Mouse (Mus musculus): ENCODE results near the gene Mff. TPM values are rescaled to one million over a fixed set of nuclear protein-coding genes. Genes with fewer than 3 reads are reported as not detected.

Mff gene
- polyA plus RNA-seq (2015; fragmentation: Nextera tagmentation; extraction: Ambion mirVana) = 132 and 136 TPM in 2 replicates

- Histone ChIP-seq H3K4me1 (replicated peaks; ENCODE audit: control insufficient read depth, insufficient read depth, low read length) (peaks cover 9% of the 10 kb centered on the region; the same call in 1 of the 2 replicates), H3K27ac (ENCODE audit: low read depth, low read length) (peak within 1 kb of the TSS; percentile 54), H3K36me3 (ENCODE audit: control insufficient read depth, insufficient read depth) (peaks cover 7% of the 10 kb centered on the region), H3K27me3 (replicated peaks; ENCODE audit: control insufficient read depth, insufficient read depth, low read length) (no peaks in the 10 kb centered on the region), H3K4me2 (replicated peaks; ENCODE audit: low read depth) (peak within 1 kb of the TSS; percentile 78), H3K9me3 (ENCODE audit: control insufficient read depth) (no peaks in the 10 kb centered on the region), H3K9ac (ENCODE audit: low read depth, low read length) (peak within 1 kb of the TSS; percentile 79), H3K4me3 (ENCODE audit: low read depth, low read length) (peak within 1 kb of the TSS; percentile 71)
- WGBS = 10% methylated on average over 38 of the region's 38 CpGs
- TF ChIP-seq CTCF (IDR thresholded peaks at IDR 0.05; ENCODE audit: low read depth) = no peak
- peak; percentile 100 for ATAC-seq
Measured at GRCm38 (mm10) chr1:82724339-82725025, at the start of gene Mff. Gene Mff (plus strand): TSS chr1:82724890.

GRCm38 (mm10) chr1:82686328-82686727, 38.4 kb upstream of the Mff start:
- Histone ChIP-seq H3K9ac (ENCODE audit: low read depth, low read length) (no peak overlapping the region), H3K9me3 (ENCODE audit: control insufficient read depth) (no peaks in the 10 kb centered on the region), H3K4me1 (replicated peaks; ENCODE audit: control insufficient read depth, insufficient read depth, low read length) (no peaks in the 10 kb centered on the region), H3K4me2 (replicated peaks; ENCODE audit: low read depth) (no peak overlapping the region), H3K27ac (ENCODE audit: low read depth, low read length) (no peak overlapping the region), H3K27me3 (replicated peaks; ENCODE audit: control insufficient read depth, insufficient read depth, low read length) (no peaks in the 10 kb centered on the region), H3K4me3 (ENCODE audit: low read depth, low read length) (no peak overlapping the region), H3K36me3 (ENCODE audit: control insufficient read depth, insufficient read depth) (no peaks in the 10 kb centered on the region)
- 81% methylated on average over 5 of the region's 5 CpGs for WGBS
- ATAC-seq = no peak
- TF ChIP-seq CTCF (IDR thresholded peaks at IDR 0.05; ENCODE audit: low read depth) = no peak

GRCm38 (mm10) chr1:82686866-82687265, 37.8 kb upstream of the Mff start:
- TF ChIP-seq CTCF (IDR thresholded peaks at IDR 0.05; ENCODE audit: low read depth) = no peak
- ATAC-seq = no peak
- no peaks in the 10 kb centered on the region for H3K27me3 ChIP-seq (replicated peaks; ENCODE audit: control insufficient read depth, insufficient read depth, low read length)
- no peak overlapping the region for H3K4me2 ChIP-seq (replicated peaks; ENCODE audit: low read depth)
- no peaks in the 10 kb centered on the region for H3K4me1 ChIP-seq (replicated peaks; ENCODE audit: control insufficient read depth, insufficient read depth, low read length)
- H3K9ac ChIP-seq (ENCODE audit: low read depth, low read length) = no peak overlapping the region
- 86% methylated on average over 2 of the region's 2 CpGs for WGBS
- H3K4me3 ChIP-seq (ENCODE audit: low read depth, low read length) = no peak overlapping the region
- no peak overlapping the region for H3K27ac ChIP-seq (ENCODE audit: low read depth, low read length)
- no peaks in the 10 kb centered on the region for H3K9me3 ChIP-seq (ENCODE audit: control insufficient read depth)
- H3K36me3 ChIP-seq (ENCODE audit: control insufficient read depth, insufficient read depth) = no peaks in the 10 kb centered on the region

GRCm38 (mm10) chr1:82687931-82688330, 36.8 kb upstream of the Mff start:
- no peak for ATAC-seq
- H3K36me3 ChIP-seq (ENCODE audit: control insufficient read depth, insufficient read depth) = no peaks in the 10 kb centered on the region
- WGBS = 85% methylated on average over 6 of the region's 6 CpGs

GRCm38 (mm10) chr1:82695915-82696314, 28.8 kb upstream of the Mff start:
- no peak overlapping the region for H3K27ac ChIP-seq (ENCODE audit: low read depth, low read length)
- no peaks in the 10 kb centered on the region for H3K9me3 ChIP-seq (ENCODE audit: control insufficient read depth)
- H3K4me1 ChIP-seq (replicated peaks; ENCODE audit: control insufficient read depth, insufficient read depth, low read length) = no peaks in the 10 kb centered on the region
- H3K36me3 ChIP-seq (ENCODE audit: control insufficient read depth, insufficient read depth) = no peaks in the 10 kb centered on the region
- no peaks in the 10 kb centered on the region for H3K27me3 ChIP-seq (replicated peaks; ENCODE audit: control insufficient read depth, insufficient read depth, low read length)
- no peak overlapping the region for H3K4me3 ChIP-seq (ENCODE audit: low read depth, low read length)
- 55% methylated on average over 3 of the region's 3 CpGs for WGBS
- H3K4me2 ChIP-seq (replicated peaks; ENCODE audit: low read depth) = no peak overlapping the region
- no peak for TF ChIP-seq CTCF (IDR thresholded peaks at IDR 0.05; ENCODE audit: low read depth)
- H3K9ac ChIP-seq (ENCODE audit: low read depth, low read length) = no peak overlapping the region
- no peak for ATAC-seq

More at GRCm38 (mm10) chr1:82687931-82688330, 36.8 kb upstream of the Mff start:
- Histone ChIP-seq H3K27ac (ENCODE audit: low read depth, low read length) (no peak overlapping the region), H3K9ac (ENCODE audit: low read depth, low read length) (no peak overlapping the region), H3K4me3 (ENCODE audit: low read depth, low read length) (no peak overlapping the region), H3K9me3 (ENCODE audit: control insufficient read depth) (no peaks in the 10 kb centered on the region), H3K4me1 (replicated peaks; ENCODE audit: control insufficient read depth, insufficient read depth, low read length) (no peaks in the 10 kb centered on the region), H3K4me2 (replicated peaks; ENCODE audit: low read depth) (no peak overlapping the region), H3K27me3 (replicated peaks; ENCODE audit: control insufficient read depth, insufficient read depth, low read length) (no peaks in the 10 kb centered on the region)
- TF ChIP-seq CTCF (IDR thresholded peaks at IDR 0.05; ENCODE audit: low read depth) = no peak

GRCm38 (mm10) chr1:82717816-82718512, 6.7 kb upstream of the Mff start:
- H3K4me1 ChIP-seq (replicated peaks; ENCODE audit: control insufficient read depth, insufficient read depth, low read length) = no peaks in the 10 kb centered on the region
- no peak for ATAC-seq
- no peak for TF ChIP-seq CTCF (IDR thresholded peaks at IDR 0.05; ENCODE audit: low read depth)
- no peaks in the 10 kb centered on the region for H3K9me3 ChIP-seq (ENCODE audit: control insufficient read depth)
- no peak overlapping the region for H3K4me3 ChIP-seq (ENCODE audit: low read depth, low read length)
- 59% methylated on average over 9 of the region's 9 CpGs for WGBS
- no peak overlapping the region for H3K9ac ChIP-seq (ENCODE audit: low read depth, low read length)
- no peak overlapping the region for H3K27ac ChIP-seq (ENCODE audit: low read depth, low read length)
- H3K27me3 ChIP-seq (replicated peaks; ENCODE audit: control insufficient read depth, insufficient read depth, low read length) = no peaks in the 10 kb centered on the region
- no peaks in the 10 kb centered on the region for H3K36me3 ChIP-seq (ENCODE audit: control insufficient read depth, insufficient read depth)
- no peak overlapping the region for H3K4me2 ChIP-seq (replicated peaks; ENCODE audit: low read depth)
